Mouse (Mus musculus): Measurements from ENCODE around the gene Lin54.

DNA sequence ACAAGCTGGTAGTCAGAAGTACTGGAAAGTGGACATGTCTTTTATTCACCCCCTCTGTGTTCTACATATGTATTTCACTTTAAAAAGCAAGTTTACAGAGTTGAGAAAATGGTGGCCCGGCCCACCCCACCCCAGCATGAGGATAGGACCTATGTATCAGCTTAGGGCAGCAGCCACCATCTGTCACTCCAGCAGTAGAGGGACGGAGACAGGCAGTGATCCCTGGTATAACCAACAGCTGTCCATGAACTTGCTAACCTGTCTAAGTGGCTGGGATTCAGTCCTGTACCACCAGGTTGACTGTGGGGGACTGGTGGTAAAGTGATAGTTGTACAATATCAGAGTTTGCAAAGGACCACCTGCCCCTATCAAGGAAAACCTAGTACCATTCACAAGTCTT is 82.4 kb downstream of the Lin54 start:
- TF ChIP-seq POLR2A (IDR thresholded peaks at IDR 0.05; ENCODE audit: borderline replicate concordance, extremely low read depth, low read depth, low read length) (no peak), CTCF (IDR thresholded peaks at IDR 0.05; ENCODE audit: insufficient read depth, low read length) (no peak)

Data from lung, adult 2 months (tissue).